Mouse (Mus musculus) forebrain, embryonic 11.5 days (tissue): ENCODE measurements around the gene Gjb3. TPM values are rescaled to one million over a fixed set of nuclear protein-coding genes. Genes with fewer than 3 reads are reported as not detected.

Source experiments
- ATAC-seq: fragments of 200-750 bp; cut with Nextera tagmentation; replicated peaks from 2 replicates; pipeline ENCODE4 v1.8.0; 2017; ENCODE audit warnings: moderate TSS enrichment; ENCODE audit not compliant: low FRiP score
- DNase-seq: peaks from one replicate; pipeline ENCODE4 v3.0.0-alpha.2; 2017; ENCODE audit warnings: low spot score
- H3K27ac ChIP-seq: fragments of 300-500 bp; sonication (generic); 2 replicates; pipeline ENCODE4 v1.5.1; 2014; ENCODE audit warnings: low read depth, low read length
- H3K27me3 ChIP-seq: fragments of 300-500 bp; sonication (generic); 2 replicates; pipeline ENCODE4 v1.6.1; 2014; ENCODE audit warnings: mild to moderate bottlenecking, low read length, mixed read lengths; ENCODE audit not compliant: control insufficient read depth, insufficient read depth
- H3K36me3 ChIP-seq: fragments of 300-500 bp; sonication (generic); 2 replicates; pipeline ENCODE4 v1.6.1; 2014; ENCODE audit warnings: mild to moderate bottlenecking, low read length, moderate library complexity, mixed read lengths; ENCODE audit not compliant: control insufficient read depth, insufficient read depth
- H3K4me1 ChIP-seq: fragments of 300-500 bp; sonication (generic); replicated peaks from 2 replicates; pipeline ENCODE4 v1.6.1; 2014; ENCODE audit warnings: low read length, mixed read lengths; ENCODE audit not compliant: control insufficient read depth, insufficient read depth
- H3K4me2 ChIP-seq: fragments of 300-500 bp; sonication (generic); 2 replicates; pipeline ENCODE4 v1.6.1; 2014; ENCODE audit warnings: low read depth, mild to moderate bottlenecking, low read length, moderate library complexity, mixed read lengths; ENCODE audit not compliant: severe bottlenecking
- H3K4me3 ChIP-seq: fragments of 300-500 bp; sonication (generic); 2 replicates; pipeline ENCODE4 v1.5.1; 2014; ENCODE audit warnings: low read depth, low read length
- H3K9ac ChIP-seq: fragments of 300-500 bp; sonication (generic); 2 replicates; pipeline ENCODE4 v1.6.1; 2014; ENCODE audit warnings: low read length
- H3K9me3 ChIP-seq: fragments of 300-500 bp; sonication (generic); 2 replicates; pipeline ENCODE4 v1.6.1; 2016; ENCODE audit warnings: low read length, mixed read lengths; ENCODE audit not compliant: control insufficient read depth
- WGBS: fragments of 180-500 bp; shearing (Covaris S2); extraction: QIAGEN DNeasy Blood & Tissue Kit; methylation state at CpG from one replicate; pipeline ENCODE4 v1.1.7; 2014; 5-methylcytosine and 5-hydroxymethylcytosine counted together
- polyA plus RNA-seq: library from polyadenylated mRNA; unstranded; fragments of >200 nt; fragmentation: Nextera tagmentation; extraction: Ambion mirVana; gene quantifications from 2 replicates; pipeline ENCODE4 v1.2.1, GENCODE M21; 2014

Gene Gjb3
- polyA plus RNA-seq, 1 experiment from 2014 or later: 0.94 TPM

DNA sequence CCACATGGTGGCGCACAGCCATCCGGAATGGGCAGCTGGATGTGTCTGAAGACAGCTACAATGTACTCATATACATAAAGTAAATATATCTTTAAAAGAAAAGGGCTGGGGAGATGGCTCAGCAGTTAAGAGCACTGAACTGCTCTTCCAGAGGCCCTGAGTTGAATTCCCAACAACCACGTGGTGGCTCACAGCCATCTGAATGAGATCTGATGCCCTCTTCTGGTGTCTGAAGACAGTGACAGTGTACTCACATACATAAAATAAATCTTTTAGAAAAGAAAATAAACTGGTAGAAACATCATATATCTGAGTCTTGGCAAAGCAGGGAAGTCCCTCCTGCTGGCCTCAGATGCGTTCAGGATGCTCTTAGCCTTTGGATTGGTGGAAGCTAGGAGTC is 13.5 kb downstream of the Gjb3 start:
- Histone ChIP-seq H3K4me1 (peaks cover 7% of the 10 kb centered on the region), H3K9me3 (no peaks in the 10 kb centered on the region), H3K36me3 (no peaks in the 10 kb centered on the region), H3K4me3 (no peak overlapping the region), H3K4me2 (no peak overlapping the region), H3K27me3 (peaks cover 7% of the 10 kb centered on the region; the same call in 1 of the 2 replicates), H3K9ac (no peak overlapping the region), H3K27ac (no peak overlapping the region)
- WGBS: 58% methylated on average over 4 of the region's 4 CpGs
- no peak for ATAC-seq
- no peak for DNase-seq

DNA sequence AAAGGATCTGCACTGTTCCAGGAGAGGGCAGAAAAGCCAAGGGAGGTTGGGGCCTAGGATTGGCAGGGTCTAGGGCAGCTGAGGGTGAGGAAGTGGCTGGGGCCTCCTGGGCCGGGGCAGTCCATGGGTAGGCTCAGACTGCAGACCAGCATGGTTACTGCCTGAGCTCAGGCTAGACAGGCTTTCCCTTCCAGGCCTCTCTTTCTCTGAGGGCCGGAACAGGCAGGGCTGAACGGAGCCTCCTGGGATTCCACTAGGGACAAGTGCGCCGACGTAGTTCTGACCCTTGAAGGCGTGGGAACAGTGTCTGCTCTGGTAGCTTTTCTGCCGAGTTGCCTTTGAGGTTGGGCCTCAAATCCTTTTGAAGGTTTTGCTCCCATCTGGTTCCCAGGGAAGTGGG is 14.9 kb downstream of the Gjb3 start:
- Histone ChIP-seq H3K27me3 (peaks cover 7% of the 10 kb centered on the region; the same call in 1 of the 2 replicates), H3K36me3 (no peaks in the 10 kb centered on the region), H3K9me3 (no peaks in the 10 kb centered on the region), H3K9ac (no peak overlapping the region), H3K4me1 (peaks cover 7% of the 10 kb centered on the region), H3K4me2 (no peak overlapping the region), H3K27ac (no peak overlapping the region), H3K4me3 (no peak overlapping the region)
- 85% methylated on average over 8 of the region's 8 CpGs for WGBS
- no peak for ATAC-seq
- DNase-seq: no peak

DNA sequence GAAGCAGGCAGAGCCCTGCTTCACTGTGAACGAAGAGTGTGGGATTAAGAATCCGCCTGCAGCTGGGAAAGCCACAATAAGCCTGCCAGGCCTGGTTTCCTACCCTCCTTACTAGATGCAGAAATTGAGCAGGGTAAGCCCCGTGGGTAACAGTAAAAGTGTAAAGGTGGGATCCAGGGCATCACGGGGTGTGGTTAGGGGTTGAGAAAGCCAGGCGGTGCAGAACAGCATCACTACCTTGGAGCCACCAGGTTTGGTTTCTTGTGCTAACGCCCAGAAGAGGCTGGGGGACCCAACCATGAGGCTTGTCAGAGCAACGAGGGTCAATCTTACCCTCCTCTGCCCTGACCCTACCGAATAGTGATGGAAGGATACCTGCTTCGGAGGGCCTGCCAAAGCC is 16.1 kb downstream of the Gjb3 start:
- ATAC-seq: no peak
- Histone ChIP-seq H3K4me3 (no peak overlapping the region), H3K27ac (no peak overlapping the region), H3K36me3 (no peaks in the 10 kb centered on the region), H3K9ac (peak overlapping the region; percentile 58; the same call in 1 of the 2 replicates), H3K27me3 (peaks cover 7% of the 10 kb centered on the region; the same call in 1 of the 2 replicates), H3K4me1 (peaks cover 7% of the 10 kb centered on the region), H3K9me3 (no peaks in the 10 kb centered on the region), H3K4me2 (peak overlapping the region; percentile 92; the same call in 1 of the 2 replicates)
- no peak for DNase-seq
- WGBS: 37% methylated on average over 9 of the region's 9 CpGs

- Histone ChIP-seq H3K4me3 (peak within 1 kb of the TSS; percentile 43), H3K27me3 (peaks cover 7% of the 10 kb centered on the region; the same call in 1 of the 2 replicates), H3K4me2 (peak within 1 kb of the TSS; percentile 92), H3K9me3 (no peaks in the 10 kb centered on the region), H3K27ac (no peak within 1 kb of the TSS), H3K4me1 (peaks cover 7% of the 10 kb centered on the region), H3K9ac (peak within 1 kb of the TSS; percentile 58), H3K36me3 (no peaks in the 10 kb centered on the region)
- DNase-seq: peak; percentile 85
- under 1% methylated on average over 25 of the region's 25 CpGs for WGBS
- peak; percentile 82 for ATAC-seq
Observed at GRCm38 (mm10) chr4:127313861-127314260, 16.8 kb downstream of the Gjb3 start, which contains the start of gene Gja4. Gja4 (minus strand) TSS chr4:127314039.

GRCm38 (mm10) chr4:127312349-127312748 is 18.3 kb downstream of the Gjb3 start:
- Histone ChIP-seq H3K9me3 (no peaks in the 10 kb centered on the region), H3K4me1 (peaks cover 7% of the 10 kb centered on the region), H3K4me3 (no peak overlapping the region), H3K9ac (no peak overlapping the region), H3K36me3 (no peaks in the 10 kb centered on the region), H3K4me2 (no peak overlapping the region), H3K27me3 (peaks cover 7% of the 10 kb centered on the region; the same call in 1 of the 2 replicates), H3K27ac (no peak overlapping the region)
- WGBS: 64% methylated on average over 24 of the region's 24 CpGs
- ATAC-seq (no peak), DNase-seq (no peak)

DNA sequence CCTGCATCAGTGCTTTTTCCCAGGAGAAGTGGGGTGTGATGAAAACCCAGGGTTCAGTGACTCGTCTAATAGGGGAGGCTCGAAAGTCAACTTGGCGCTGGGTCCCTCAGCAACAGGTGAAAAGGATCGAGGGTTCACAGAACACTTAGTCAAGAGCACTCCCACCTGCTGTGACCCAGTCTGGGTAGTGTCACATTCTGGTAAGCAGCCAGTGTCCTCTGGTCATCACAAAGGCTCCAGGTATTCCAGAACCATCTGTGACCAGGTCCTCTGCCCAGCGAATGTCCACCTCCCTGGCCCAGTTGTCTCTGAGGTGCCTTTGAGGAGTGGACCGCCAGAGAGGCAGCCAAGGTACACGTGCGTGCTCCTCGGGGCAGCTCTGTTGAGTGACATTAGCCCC is 19.1 kb downstream of the Gjb3 start:
- Histone ChIP-seq H3K4me3 (no peak overlapping the region), H3K27me3 (peaks cover 7% of the 10 kb centered on the region; the same call in 1 of the 2 replicates), H3K9ac (no peak overlapping the region), H3K9me3 (no peaks in the 10 kb centered on the region), H3K36me3 (no peaks in the 10 kb centered on the region), H3K4me2 (no peak overlapping the region), H3K4me1 (peaks cover 7% of the 10 kb centered on the region), H3K27ac (no peak overlapping the region)
- WGBS: 60% methylated on average over 9 of the region's 9 CpGs
- DNase-seq (no peak), ATAC-seq (no peak)

GRCm38 (mm10) chr4:127306915-127307314 is 23.7 kb downstream of the Gjb3 start:
- ATAC-seq: no peak
- Histone ChIP-seq H3K4me3 (no peak overlapping the region), H3K36me3 (no peaks in the 10 kb centered on the region), H3K9ac (no peak overlapping the region), H3K27ac (no peak overlapping the region), H3K4me2 (no peak overlapping the region), H3K9me3 (no peaks in the 10 kb centered on the region), H3K27me3 (no peaks in the 10 kb centered on the region), H3K4me1 (no peaks in the 10 kb centered on the region)
- WGBS: 58% methylated on average over 2 of the region's 2 CpGs
- DNase-seq: no peak

DNA sequence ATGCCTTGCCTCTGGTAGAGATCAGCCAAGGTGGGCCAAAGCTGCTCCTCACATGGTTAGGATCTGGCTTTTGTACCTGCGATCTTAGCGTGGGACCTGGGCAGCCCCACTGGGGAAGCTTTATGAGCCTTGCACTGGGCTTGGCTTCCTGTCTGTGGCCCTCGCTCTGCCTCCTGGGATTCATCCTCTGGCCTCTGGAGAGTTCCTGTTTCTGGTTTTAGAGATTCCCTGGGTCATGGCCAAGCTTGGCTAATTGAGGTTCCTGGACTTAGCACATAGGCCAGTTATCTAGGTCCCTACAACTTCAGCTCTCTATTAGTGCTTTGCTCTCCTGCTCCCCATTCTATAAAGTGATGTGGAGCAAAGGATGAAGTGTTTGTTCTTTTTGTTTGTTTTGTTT is 26.8 kb downstream of the Gjb3 start:
- H3K27me3 ChIP-seq: no peaks in the 10 kb centered on the region
- no peaks in the 10 kb centered on the region for H3K36me3 ChIP-seq
- H3K4me3 ChIP-seq: no peak overlapping the region
- no peak overlapping the region for H3K27ac ChIP-seq
- no peak overlapping the region for H3K9ac ChIP-seq
- DNase-seq (no peak), ATAC-seq (no peak)
- WGBS: 91% methylated on average over 3 of the region's 3 CpGs
- H3K4me2 ChIP-seq: no peak overlapping the region
- no peaks in the 10 kb centered on the region for H3K9me3 ChIP-seq
- no peaks in the 10 kb centered on the region for H3K4me1 ChIP-seq

GRCm38 (mm10) chr4:127300503-127300902 is 30.1 kb downstream of the Gjb3 start:
- no peak for DNase-seq

More at GRCm38 (mm10) chr4:127300503-127300902, 30.1 kb downstream of the Gjb3 start:
- H3K27me3 ChIP-seq: no peaks in the 10 kb centered on the region
- ATAC-seq: no peak
- WGBS: 72% methylated on average over 5 of the region's 5 CpGs
- H3K4me1 ChIP-seq: no peaks in the 10 kb centered on the region
- H3K27ac ChIP-seq: no peak overlapping the region
- no peak overlapping the region for H3K4me2 ChIP-seq
- H3K4me3 ChIP-seq: no peak overlapping the region
- no peak overlapping the region for H3K9ac ChIP-seq
- no peaks in the 10 kb centered on the region for H3K9me3 ChIP-seq
- H3K36me3 ChIP-seq: no peaks in the 10 kb centered on the region
